Comparison of ENCODE assay signal across 9 mouse cellular contexts in genomic region chr1:54896109-54897085, GRCm38 (mm10). TPM values are rescaled to one million over a fixed set of nuclear protein-coding genes. Genes with fewer than 3 reads are reported as not detected.
A peak's percentile ranks its signal among the peaks of the same experiment; 100 is the strongest.
DNase-seq lines count a peak whose midpoint lies in the region; ATAC-seq lines count a peak whose summit lies in the region.
"Had no signal": no experiment of that assay in that cellular context is flagged by ENCODE, and none has a peak within 500 bp of the region (broad histone marks: within the 10 kb centered on the region; RNA-seq: fewer than 3 reads in every experiment).

No protein-coding gene starts in this region.

- 53% methylated on average over 12 of the region's 12 CpGs for whole genome bisulfite sequencing in embryonic facial prominence, embryonic 13.5 days
- 71% methylated on average over 12 of the region's 12 CpGs for WGBS in embryonic facial prominence, embryonic 10.5 days
- WGBS in midbrain, embryonic 15.5 days, result 55% methylated on average over 12 of the region's 12 CpGs
- 84% methylated on average over 12 of the region's 12 CpGs for WGBS in midbrain, embryonic 10.5 days

- H3K27me3 ChIP-seq in embryonic facial prominence, embryonic 13.5 days, result no peaks in the 10 kb centered on the region
- no peaks in the 10 kb centered on the region for H3K27me3 ChIP-seq in embryonic facial prominence, embryonic 10.5 days (replicated peaks; ENCODE audit: low read depth, poor library complexity, severe bottlenecking)
- no peaks in the 10 kb centered on the region for H3K27me3 ChIP-seq in midbrain, embryonic 15.5 days (replicated peaks)
- H3K27me3 ChIP-seq in midbrain, embryonic 10.5 days (ENCODE audit: low read depth, poor library complexity, severe bottlenecking), result no peaks in the 10 kb centered on the region
- H3K27me3 ChIP-seq: liver, embryonic 13.5 days had no signal

- H3K4me2 ChIP-seq in embryonic facial prominence, embryonic 13.5 days, result no peak overlapping the region
- H3K4me2 ChIP-seq in midbrain, embryonic 15.5 days, result no peak overlapping the region
- H3K4me2 ChIP-seq: liver, embryonic 13.5 days had no signal

- peak overlapping the region; percentile 66 for H3K27ac ChIP-seq in embryonic facial prominence, embryonic 13.5 days
- H3K27ac ChIP-seq in embryonic facial prominence, embryonic 10.5 days (replicated peaks), result no peak overlapping the region
- H3K27ac ChIP-seq in midbrain, embryonic 15.5 days, result 0 out of 2 replicates have a peak overlapping the region, but pooled peaks have one; percentile 9
- H3K27ac ChIP-seq in midbrain, embryonic 10.5 days (replicated peaks), result no peak overlapping the region
- H3K27ac ChIP-seq: liver, embryonic 13.5 days had no signal

- no peak for DNase-seq in embryonic facial prominence, embryonic 10.5 days (ENCODE audit: low spot score)
- DNase-seq in midbrain, embryonic 10.5 days (ENCODE audit: low spot score), result no peak
- peak; percentile 32 to 33 for DNase-seq in layer of hippocampus, postnatal 36 days
- peak; percentile 81 for DNase-seq in naive thymus-derived CD4-positive, alpha-beta T cell, adult 2 months (ENCODE audit: low read depth)
- DNase-seq in embryo, embryonic 9.5 days (ENCODE audit: extremely low spot score), result no peak
- no peak for DNase-seq in kidney, postnatal 36 days
- DNase-seq: liver, embryonic 13.5 days had no signal

- H3K9me3 ChIP-seq in embryonic facial prominence, embryonic 13.5 days, result no peaks in the 10 kb centered on the region
- H3K9me3 ChIP-seq in embryonic facial prominence, embryonic 10.5 days, result no peaks in the 10 kb centered on the region
- H3K9me3 ChIP-seq in midbrain, embryonic 15.5 days, result no peaks in the 10 kb centered on the region
- no peaks in the 10 kb centered on the region for H3K9me3 ChIP-seq in midbrain, embryonic 10.5 days (replicated peaks)
- H3K9me3 ChIP-seq: liver, embryonic 13.5 days had no signal

- H3K4me3 ChIP-seq in embryonic facial prominence, embryonic 13.5 days, result no peak overlapping the region
- H3K4me3 ChIP-seq in embryonic facial prominence, embryonic 10.5 days, result no peak overlapping the region
- no peak overlapping the region for H3K4me3 ChIP-seq in midbrain, embryonic 15.5 days
- H3K4me3 ChIP-seq in midbrain, embryonic 10.5 days, result no peak overlapping the region
- H3K4me3 ChIP-seq: liver, embryonic 13.5 days had no signal

- no peak overlapping the region for H3K9ac ChIP-seq in embryonic facial prominence, embryonic 13.5 days
- no peak overlapping the region for H3K9ac ChIP-seq in midbrain, embryonic 15.5 days
- H3K9ac ChIP-seq: liver, embryonic 13.5 days had no signal

- no peaks in the 10 kb centered on the region for H3K36me3 ChIP-seq in embryonic facial prominence, embryonic 13.5 days
- no peaks in the 10 kb centered on the region for H3K36me3 ChIP-seq in embryonic facial prominence, embryonic 10.5 days (replicated peaks)
- H3K36me3 ChIP-seq in midbrain, embryonic 15.5 days (replicated peaks), result no peaks in the 10 kb centered on the region
- no peaks in the 10 kb centered on the region for H3K36me3 ChIP-seq in midbrain, embryonic 10.5 days
- H3K36me3 ChIP-seq: liver, embryonic 13.5 days had no signal

- H3K4me1 ChIP-seq in embryonic facial prominence, embryonic 13.5 days, result peaks cover 49% of the 10 kb centered on the region
- H3K4me1 ChIP-seq in embryonic facial prominence, embryonic 10.5 days, result peaks cover 30% of the 10 kb centered on the region
- peaks cover 31% of the 10 kb centered on the region for H3K4me1 ChIP-seq in midbrain, embryonic 15.5 days
- no peaks in the 10 kb centered on the region; the same call in 1 of the 2 replicates for H3K4me1 ChIP-seq in midbrain, embryonic 10.5 days

- ATAC-seq in embryonic facial prominence, embryonic 13.5 days (ENCODE audit: insufficient number of reproducible peaks, insufficient read depth, low FRiP score, low TSS enrichment, low read depth), result no peak
- ATAC-seq in midbrain, embryonic 15.5 days (replicated peaks), result no peak

RNA-seq across cellular contexts. Expression of gene Ankrd44, which starts 29.8 kb away (rescaled TPM):
- 25.8 and 36.7 TPM in 2 replicates for polyA plus RNA-seq in embryonic facial prominence, embryonic 13.5 days (2015; fragmentation: Nextera tagmentation; extraction: Ambion mirVana)
- 17.4 and 19.2 TPM in 2 replicates for polyA plus RNA-seq in embryonic facial prominence, embryonic 10.5 days (2016; fragmentation: Nextera tagmentation; extraction: Ambion mirVana)
- polyA plus RNA-seq in midbrain, embryonic 15.5 days (2015; fragmentation: Nextera tagmentation; extraction: Ambion mirVana), result 29.6 and 32.3 TPM in 2 replicates
- 7.8 and 10.8 TPM in 2 replicates for polyA plus RNA-seq in midbrain, embryonic 10.5 days (2016; fragmentation: Nextera tagmentation; extraction: Ambion mirVana)
- total RNA-seq in layer of hippocampus, postnatal 36 days (2021), result 10 to 100 TPM; 13.5 to 16.5 TPM

Comparison
In these comparisons a context has a peak if more than half of its experiments do, and no peak if none do; other contexts are left out.
1. H3K27ac ChIP-seq: peak in embryonic facial prominence, embryonic 13.5 days (single experiment) and midbrain, embryonic 15.5 days (single experiment); none in embryonic facial prominence, embryonic 10.5 days (single experiment) and midbrain, embryonic 10.5 days (single experiment).
2. DNase-seq: peak in layer of hippocampus, postnatal 36 days (2 of 2) and naive thymus-derived CD4-positive, alpha-beta T cell, adult 2 months (single experiment); none in embryonic facial prominence, embryonic 10.5 days (single experiment), midbrain, embryonic 10.5 days (single experiment), embryo, embryonic 9.5 days (single experiment) and kidney, postnatal 36 days (0 of 2).